Mouse (Mus musculus): ENCODE data around the gene Nol10.

Gene Nol10

DNA sequence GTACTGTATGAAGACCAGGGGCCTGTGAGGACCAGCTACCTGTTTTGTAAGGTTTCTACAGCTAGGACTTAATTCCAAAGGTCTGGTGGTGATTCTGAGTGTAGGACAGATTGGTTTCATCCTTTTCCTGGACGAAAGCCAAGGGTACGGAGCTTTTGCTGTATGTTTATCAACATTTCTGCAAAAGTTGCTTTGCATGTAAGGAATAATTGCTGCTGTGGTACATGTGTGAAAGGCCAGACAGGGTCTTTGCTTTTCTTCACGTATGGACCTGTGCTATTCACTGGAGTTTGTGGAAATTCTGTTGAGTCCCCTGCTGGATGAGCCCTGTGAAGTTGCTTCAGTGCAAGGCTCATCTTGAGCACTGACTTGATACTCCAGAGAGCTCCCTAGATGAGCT, 38.6 kb downstream of the Nol10 start:
- POLR2A ChIA-PET = interaction anchor here in 2 of 4 experiments (0.9 to 3.7 kb wide), 9 partner anchors 9 to 214 kb away, joined by 3 to 18 read pairs (median 4); partner anchors contain the start of gene Nol10 (in 1 of the 2)
- CTCF ChIA-PET = interaction anchor here in 2 of 4 experiments (1.3 to 1.5 kb wide), 2 partner anchors 15 kb away, joined by 4 to 7 read pairs; no protein-coding TSS in a partner anchor

DNA sequence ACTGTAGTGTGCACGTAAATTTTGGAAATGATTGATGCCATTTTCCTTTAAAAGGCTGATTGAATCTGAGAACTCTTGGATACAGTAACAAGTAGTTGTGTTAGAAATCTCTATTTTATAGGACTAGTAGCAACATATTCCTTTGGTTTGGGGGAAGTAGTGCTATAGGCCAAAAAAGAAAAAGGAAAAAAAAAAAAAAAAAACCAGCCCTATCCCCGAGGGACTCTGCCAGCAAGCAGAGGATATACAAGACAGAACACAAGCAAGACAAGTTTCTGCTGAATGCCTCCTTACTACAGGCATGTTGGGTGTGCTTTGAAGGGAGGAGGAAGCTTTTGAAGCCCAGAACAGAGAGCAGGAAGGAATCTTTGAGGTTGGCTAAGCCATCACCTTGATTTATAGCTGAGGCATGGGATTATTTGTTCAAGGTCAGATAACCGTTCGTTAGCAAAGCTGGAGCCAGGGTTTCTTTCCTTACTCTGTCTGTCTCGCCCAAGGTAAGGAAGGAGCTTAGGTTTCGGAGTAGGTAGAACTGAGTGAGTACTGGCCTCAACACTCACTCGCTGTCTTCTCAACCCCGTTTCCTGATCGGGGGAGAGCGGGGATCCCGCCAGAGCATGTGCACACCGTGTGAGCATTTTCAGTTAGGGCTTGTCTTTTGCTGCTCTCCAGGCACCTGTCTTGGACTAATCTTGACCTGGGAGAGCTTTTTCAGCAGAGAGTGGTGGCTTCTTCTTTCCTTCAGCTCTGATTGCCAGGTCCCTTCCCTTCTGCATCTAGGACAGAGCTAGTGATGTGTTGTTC, 39.3 kb downstream of the Nol10 start:
- ChIA-PET POLR2A (interaction anchor here in 3 of 4 experiments (0.8 to 3.7 kb wide), 14 partner anchors 9 to 213 kb away, joined by 3 to 18 read pairs (median 4); partner anchors contain the start of gene Nol10 (in 1 of the 3)), CTCF (interaction anchor here (0.5 to 1.5 kb wide), 8 partner anchors 15 to 447 kb away, joined by 3 to 7 read pairs (median 4); no protein-coding TSS in a partner anchor)

DNA sequence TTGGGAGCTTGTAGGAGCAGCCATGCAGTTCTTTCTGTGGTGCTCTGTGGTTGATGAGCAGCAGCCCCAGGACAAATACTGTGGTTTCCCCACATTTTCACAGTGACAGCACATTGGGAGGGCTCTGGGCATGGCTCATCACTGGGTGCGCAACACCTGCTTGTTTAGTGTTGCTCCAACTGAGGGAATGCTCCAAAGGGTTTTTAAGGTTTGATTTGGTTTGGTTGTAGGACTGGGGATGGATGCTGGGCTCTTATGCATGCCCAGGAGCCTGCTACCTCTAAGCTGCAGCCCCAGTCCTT, 39.8 kb downstream of the Nol10 start:
- CTCF ChIA-PET = interaction anchor here (0.5 to 1.5 kb wide), 8 partner anchors 16 to 447 kb away, joined by 3 to 7 read pairs (median 4); no protein-coding TSS in a partner anchor
- POLR2A ChIA-PET = interaction anchor here (0.7 to 3.7 kb wide), 11 partner anchors 8 to 81 kb away, joined by 3 to 18 read pairs (median 4); no protein-coding TSS in a partner anchor

DNA sequence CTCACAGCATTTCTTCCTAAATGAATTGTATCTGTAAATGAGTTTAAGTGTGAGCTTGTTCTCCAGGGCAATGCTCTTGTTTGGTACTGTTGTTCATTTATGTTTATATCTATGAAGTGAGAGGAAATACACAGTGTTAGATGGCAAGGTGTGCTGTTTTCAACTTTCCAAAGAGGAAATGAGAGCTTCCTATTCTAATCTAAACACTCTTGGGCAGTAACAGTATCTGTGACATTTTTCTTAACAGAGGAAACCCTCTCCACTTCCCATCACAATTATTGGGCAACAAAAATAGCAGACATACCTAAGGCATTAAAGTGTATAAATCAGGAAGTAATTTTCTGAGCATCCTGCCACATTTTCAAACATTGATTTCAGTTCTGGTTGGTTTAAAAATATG, 41.8 kb downstream of the Nol10 start:
- POLR2A ChIA-PET = interaction anchor here in 1 of 4 experiments (0.8 to 1.7 kb wide), 7 partner anchors 10 to 32 kb away, joined by 3 to 6 read pairs (median 3); no protein-coding TSS in a partner anchor

DNA sequence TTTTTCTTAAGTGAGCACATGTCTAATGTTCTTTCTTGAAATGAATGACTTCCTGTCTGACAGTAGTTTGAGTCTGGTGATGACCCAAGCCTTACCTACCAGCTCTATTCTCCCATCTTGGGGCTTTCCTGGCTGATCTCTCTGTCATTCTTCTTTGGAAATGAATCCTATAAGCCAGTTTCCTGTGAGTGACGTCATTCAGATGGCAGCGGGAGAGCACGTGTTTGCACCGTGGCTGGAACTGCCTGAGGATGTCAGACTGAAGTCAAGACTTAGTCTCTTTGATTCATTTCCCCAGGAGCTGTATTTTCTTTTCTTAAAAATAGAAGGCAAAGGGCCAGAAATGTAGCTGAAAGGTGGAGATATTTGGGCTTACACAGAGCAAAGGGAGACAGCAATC, 42.3 kb downstream of the Nol10 start:
- CTCF ChIA-PET = interaction anchor here in 1 of 4 experiments (1.4 kb wide), 1 partner anchor 19 kb away, joined by 4 read pairs; no protein-coding TSS in a partner anchor
- POLR2A ChIA-PET = interaction anchor here in 1 of 4 experiments (0.8 to 1.6 kb wide), 6 partner anchors 9 to 164 kb away, joined by 3 to 6 read pairs (median 3); no protein-coding TSS in a partner anchor

More for the DNA sequence above, 41.8 kb downstream of the Nol10 start:
- CTCF ChIA-PET = interaction anchor here in 1 of 4 experiments (1.4 kb wide), 1 partner anchor 18 kb away, joined by 4 read pairs; no protein-coding TSS in a partner anchor

DNA sequence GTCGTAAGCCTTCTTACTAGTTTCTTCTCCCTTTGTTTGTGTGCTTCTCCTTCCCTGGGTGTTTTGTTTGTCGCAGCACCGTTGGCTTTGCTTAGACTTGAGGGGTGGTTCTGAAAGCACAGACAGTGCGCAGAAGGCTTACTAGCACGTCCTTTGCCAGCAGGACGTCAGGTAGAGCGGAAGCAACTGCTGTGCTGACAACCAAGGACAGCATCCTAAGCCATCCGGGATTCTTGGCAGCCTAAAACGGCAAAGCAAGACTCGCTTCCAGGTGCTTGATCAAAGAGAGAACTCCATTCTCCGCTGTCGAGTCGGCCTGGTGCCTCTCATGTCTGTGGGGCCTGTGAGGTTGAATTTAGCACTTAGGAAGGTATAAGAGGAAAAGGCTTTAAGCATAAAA, 44.9 kb downstream of the Nol10 start:
- ChIA-PET POLR2A (interaction anchor here in 1 of 4 experiments (1.1 kb wide), 1 partner anchor 17 kb away, joined by 5 read pairs; no protein-coding TSS in a partner anchor), CTCF (interaction anchor here in 1 of 4 experiments (1.4 kb wide), 1 partner anchor 20 kb away, joined by 3 read pairs; no protein-coding TSS in a partner anchor)

DNA sequence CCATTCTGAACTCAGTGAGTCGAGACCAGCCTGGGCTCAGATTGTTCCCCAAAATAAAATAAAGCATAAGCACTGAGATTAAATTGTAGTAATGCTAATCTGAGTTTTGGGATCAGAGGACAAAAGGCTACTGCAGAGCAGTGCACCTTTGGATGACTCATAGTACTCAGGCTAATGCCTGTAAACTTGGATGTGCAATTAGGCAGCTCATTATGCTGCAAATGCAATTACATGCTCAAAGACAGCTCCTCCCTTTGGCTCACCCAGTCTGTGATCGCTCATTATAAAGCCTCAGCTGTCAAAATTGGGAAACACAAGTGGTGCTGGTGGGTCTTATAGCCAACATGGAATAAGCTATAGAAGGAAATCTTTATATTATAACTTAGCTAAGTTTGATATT, 48.9 kb downstream of the Nol10 start:
- ChIA-PET POLR2A (interaction anchor here in 2 of 4 experiments (0.6 to 3.4 kb wide), 14 partner anchors 9 to 310 kb away, joined by 3 to 18 read pairs (median 4); no protein-coding TSS in a partner anchor), CTCF (interaction anchor here in 1 of 4 experiments (0.6 kb wide), 1 partner anchor 364 kb away, joined by 3 read pairs; no protein-coding TSS in a partner anchor)

DNA sequence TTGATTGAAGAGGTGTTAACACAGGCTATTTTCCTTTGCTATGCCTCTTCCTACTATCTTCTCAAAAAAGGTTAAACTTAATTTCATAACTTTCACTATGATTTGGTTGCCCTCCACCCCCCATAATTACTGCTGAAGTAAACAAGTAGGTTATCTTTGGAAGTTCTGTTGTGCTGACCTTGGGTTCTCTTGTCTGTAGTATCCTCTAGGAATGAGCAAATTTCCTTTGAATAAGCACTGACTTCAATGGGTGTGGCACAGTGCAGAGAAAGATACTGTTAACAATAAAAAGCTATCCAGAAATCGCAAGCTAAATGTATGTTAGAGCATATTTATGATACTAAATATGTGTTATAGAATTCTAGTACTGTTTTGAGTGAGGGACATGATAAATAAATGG, 53.2 kb downstream of the Nol10 start:
- ChIA-PET POLR2A (interaction anchor here in 1 of 4 experiments (1.1 to 2.5 kb wide), 4 partner anchors 13 to 38 kb away, joined by 3 to 11 read pairs (median 3); no protein-coding TSS in a partner anchor), CTCF (no interaction called here)

DNA sequence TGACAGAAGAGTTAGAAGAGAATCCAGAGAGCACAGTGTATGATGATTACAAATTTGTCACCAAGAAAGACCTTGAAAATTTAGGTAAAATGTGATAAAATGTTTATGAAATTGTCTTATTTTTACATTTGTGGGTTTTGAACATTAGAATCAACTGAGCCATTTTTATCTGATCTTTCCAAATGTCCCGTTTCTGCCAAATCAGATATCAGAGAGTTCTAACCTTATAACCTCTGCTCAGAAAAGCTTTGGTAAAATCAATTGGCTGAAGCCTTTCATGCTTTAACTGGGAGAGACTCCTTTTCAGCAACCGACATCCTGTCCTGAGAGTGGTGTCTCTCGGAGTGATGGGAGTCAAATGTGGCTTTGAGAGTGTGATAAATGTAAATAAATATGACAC, 53.9 kb downstream of the Nol10 start:
- ChIA-PET POLR2A (interaction anchor here in 1 of 4 experiments (1.1 kb wide), 1 partner anchor 14 kb away, joined by 3 read pairs; no protein-coding TSS in a partner anchor), CTCF (no interaction called here)

DNA sequence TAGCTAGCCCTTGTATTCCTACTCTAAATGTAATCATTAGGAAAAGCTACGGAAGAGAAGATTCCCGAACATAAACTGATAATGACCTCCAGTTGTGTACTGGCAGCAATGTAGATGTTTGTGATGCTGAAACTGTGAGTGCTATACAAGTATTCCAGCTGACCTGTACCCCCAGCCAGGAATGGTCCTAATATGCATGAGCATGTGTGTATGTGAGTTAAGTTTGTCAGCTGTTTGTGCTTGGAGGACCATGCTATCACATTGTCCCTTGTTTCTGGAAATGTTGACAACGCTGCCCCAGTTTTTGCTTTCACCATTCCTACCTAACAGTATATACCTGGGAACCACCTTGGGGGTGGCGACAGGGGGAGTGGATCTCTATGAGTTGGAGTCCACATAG, 55.7 kb downstream of the Nol10 start:
- CTCF ChIA-PET = interaction anchor here in 1 of 4 experiments (0.7 kb wide), 1 partner anchor 275 kb away, joined by 8 read pairs; no protein-coding TSS in a partner anchor
- POLR2A ChIA-PET = interaction anchor here in 1 of 4 experiments (1.5 to 1.9 kb wide), 2 partner anchors 11 to 13 kb away, joined by 3 to 7 read pairs; no protein-coding TSS in a partner anchor

DNA sequence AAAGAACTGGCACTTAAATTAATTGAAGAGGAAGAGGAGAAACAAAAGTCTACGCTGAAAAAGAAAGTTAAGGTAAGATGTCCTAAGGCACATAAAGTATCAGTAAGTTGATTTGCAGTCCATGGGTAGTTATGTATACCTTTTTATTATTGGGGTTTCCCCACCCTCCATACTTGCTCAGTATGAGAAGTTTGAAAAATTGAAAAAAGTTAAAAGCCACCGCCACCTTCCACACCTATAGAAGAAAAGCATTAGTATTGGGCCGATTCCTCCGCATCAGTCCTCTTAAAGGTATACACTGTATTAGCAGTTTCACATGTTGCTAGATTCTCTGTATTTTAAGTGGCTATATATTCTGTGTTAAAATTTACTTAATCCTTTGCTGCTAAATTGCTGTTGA, 58.6 kb downstream of the Nol10 start:
- CTCF ChIA-PET = no interaction called here
- POLR2A ChIA-PET = interaction anchor here in 2 of 4 experiments (1.0 to 2.5 kb wide), 5 partner anchors 10 to 132 kb away, joined by 3 to 12 read pairs (median 4); no protein-coding TSS in a partner anchor

DNA sequence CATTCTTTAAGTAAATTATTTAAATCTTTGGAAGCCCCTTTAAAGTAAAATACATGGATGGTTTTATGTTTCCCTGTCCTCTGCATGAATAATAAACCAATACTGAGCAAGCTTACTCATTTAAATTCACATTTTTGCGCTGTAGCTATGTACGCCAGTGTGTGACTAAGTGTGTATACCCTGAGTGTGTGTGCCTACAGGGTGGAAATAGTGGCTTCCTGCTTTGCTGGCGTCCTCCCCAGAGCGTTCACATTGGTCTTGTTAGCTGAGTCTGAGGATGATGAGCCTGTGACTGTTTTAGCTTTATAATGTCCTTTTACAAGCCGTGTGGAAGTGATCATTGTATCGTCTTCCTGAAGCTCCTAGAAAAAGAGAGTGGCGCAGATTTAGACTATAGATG, 60.1 kb downstream of the Nol10 start:
- ChIA-PET CTCF (no interaction called here), POLR2A (interaction anchor here in 2 of 4 experiments (0.8 to 2.5 kb wide), 10 partner anchors 8 to 146 kb away, joined by 3 to 12 read pairs (median 4); no protein-coding TSS in a partner anchor)

DNA sequence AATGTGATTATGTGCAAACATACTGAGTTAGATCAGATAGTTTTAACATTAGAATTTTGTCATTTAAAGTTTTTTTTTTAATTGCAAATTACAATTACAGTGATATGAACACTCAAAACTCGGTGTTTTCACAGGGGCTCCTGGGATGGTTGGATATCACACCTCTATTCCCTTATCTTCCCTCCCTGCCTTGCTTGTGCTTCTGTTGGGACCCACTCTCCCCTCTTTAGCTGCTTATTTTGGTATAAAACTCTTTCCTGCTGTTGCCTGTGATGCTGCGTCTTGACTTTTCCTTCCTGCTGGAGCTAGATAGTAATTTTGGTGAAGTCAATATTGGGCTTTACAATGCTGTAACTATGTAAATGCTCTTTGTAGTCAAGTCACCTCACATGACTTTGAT, 63.0 kb downstream of the Nol10 start:
- POLR2A ChIA-PET = interaction anchor here in 2 of 4 experiments (0.6 to 1.4 kb wide), 6 partner anchors 9 to 74 kb away, joined by 3 to 5 read pairs (median 4); no protein-coding TSS in a partner anchor
- CTCF ChIA-PET = interaction anchor here in 1 of 4 experiments (1.1 kb wide), 1 partner anchor 44 kb away, joined by 3 read pairs; no protein-coding TSS in a partner anchor

DNA sequence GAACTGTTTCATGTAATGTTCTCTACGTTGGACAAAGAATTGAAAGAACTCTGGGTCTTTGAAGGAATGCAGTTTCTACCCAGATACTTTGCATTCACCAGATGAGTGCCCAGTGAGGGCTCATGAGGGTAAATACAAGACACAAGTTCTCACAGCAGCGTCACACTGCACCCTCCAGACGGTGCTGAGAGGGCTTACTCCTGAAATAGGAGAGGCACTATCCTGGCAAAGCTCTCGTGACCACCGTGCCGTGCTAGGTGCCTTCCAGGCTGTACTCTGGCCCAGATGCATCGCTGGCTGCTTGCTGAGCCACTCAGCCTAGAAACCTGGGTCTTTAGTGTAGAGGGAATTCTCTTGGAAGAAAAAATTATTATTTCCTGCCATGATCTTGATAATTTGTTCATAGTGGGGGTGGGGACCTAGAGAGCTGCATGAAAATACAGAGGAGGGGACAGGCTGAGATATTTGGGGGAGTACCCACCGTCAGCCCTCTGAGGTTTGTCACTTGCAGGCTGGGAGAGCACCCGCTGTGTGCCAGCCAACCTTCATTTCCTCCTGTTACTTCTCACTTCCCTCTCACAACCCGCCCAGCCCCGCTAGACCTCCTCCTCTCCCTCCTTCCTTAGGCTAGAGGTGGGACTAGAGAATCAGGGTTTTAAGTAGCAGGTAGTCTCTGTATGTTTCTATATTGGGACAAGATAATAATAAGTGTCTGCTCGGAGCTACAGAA, 63.7 kb downstream of the Nol10 start:
- POLR2A ChIA-PET = interaction anchor here in 2 of 4 experiments (0.7 to 0.9 kb wide), 3 partner anchors 15 to 44 kb away, joined by 3 to 4 read pairs (median 3); no protein-coding TSS in a partner anchor
- CTCF ChIA-PET = no interaction called here

DNA sequence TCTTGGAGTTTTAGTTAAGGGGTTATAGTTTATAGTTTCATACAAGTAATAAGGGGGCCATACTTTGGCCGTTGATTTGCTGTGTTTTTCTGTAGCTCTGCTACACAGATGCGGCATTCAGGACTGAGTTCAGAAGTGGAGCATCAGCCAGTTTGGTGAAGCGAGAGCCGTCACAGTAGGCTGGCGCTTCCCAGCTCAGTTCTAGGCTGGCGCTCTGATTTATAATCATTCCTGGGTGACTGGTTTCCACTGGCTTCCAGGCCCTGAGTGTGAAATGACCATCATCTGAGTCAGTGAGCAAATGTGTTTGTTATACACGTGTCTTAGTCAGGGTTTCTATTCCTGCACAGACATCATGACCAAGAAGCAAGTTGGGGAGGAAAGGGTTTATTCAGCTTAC, 66.5 kb downstream of the Nol10 start:
- POLR2A ChIA-PET = interaction anchor here in 2 of 4 experiments (0.6 to 2.4 kb wide), 6 partner anchors 9 to 369 kb away, joined by 3 to 7 read pairs (median 4); no protein-coding TSS in a partner anchor
- CTCF ChIA-PET = interaction anchor here in 1 of 4 experiments (0.6 kb wide), 3 partner anchors 112 to 137 kb away, joined by 3 read pairs; no protein-coding TSS in a partner anchor

DNA sequence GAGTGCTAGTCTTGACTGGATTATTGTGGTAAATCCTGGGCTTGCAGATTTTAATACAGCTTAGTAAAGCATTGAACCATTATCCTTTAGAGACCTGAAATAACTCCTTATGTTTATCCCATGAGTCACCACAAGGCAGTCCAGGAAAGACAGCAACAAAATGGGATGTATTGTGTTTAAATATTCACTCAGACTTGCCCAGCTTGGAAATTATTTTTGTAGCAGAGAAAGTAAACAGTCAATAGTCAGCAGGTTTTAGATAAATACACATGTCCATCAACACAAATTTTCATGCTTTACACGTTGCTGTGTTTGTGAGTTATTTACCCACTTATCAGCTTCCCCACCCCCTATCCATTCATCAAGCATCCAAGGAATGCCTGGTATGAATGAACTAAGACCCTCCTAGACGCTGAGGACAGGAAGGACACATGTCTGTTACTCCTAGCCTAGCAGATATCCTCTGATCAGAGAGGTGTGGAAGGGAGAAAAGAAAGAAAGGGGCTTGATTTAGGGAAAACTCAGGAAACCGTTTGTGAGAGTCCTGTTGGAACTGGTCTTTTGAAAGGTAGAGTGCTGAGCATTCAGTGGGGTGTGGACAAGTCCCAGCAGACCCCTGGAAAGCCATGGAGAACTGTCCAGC, 72.0 kb downstream of the Nol10 start:
- POLR2A ChIA-PET = interaction anchor here in 3 of 4 experiments (0.8 to 3.7 kb wide), 33 partner anchors 8 to 271 kb away, joined by 3 to 19 read pairs (median 4); partner anchors contain the start of genes Odc1 (in 2 of the 3) and Hpcal1 (in 1 of the 3)
- CTCF ChIA-PET = interaction anchor here in 3 of 4 experiments (0.7 to 3.3 kb wide), 6 partner anchors 49 to 148 kb away, joined by 3 to 10 read pairs (median 3); no protein-coding TSS in a partner anchor

Measured in embryonic stem cell, embryonic (primary cell).